Mouse (Mus musculus) midbrain, embryonic 11.5 days (tissue): ENCODE data around the gene Hspb6. TPM values are rescaled to one million over a fixed set of nuclear protein-coding genes. Genes with fewer than 3 reads are reported as not detected.

ENCODE experiments used
- ATAC-seq: fragments of 200-750 bp; cut with Nextera tagmentation; 2 replicates; pipeline ENCODE4 v1.8.0; 2017; ENCODE audit warnings: moderate TSS enrichment, moderate library complexity; ENCODE audit not compliant: low FRiP score
- DNase-seq: peaks from one replicate; pipeline ENCODE4 v3.0.0; 2015; ENCODE audit warnings: low spot score; ENCODE audit errors: missing footprints
- H3K27ac ChIP-seq: fragments of 300-500 bp; sonication (generic); 2 replicates; pipeline ENCODE4 v1.5.1; 2014; ENCODE audit warnings: low read depth, low read length
- H3K27me3 ChIP-seq: fragments of 300-500 bp; sonication (generic); 2 replicates; pipeline ENCODE4 v1.6.1; 2014; ENCODE audit warnings: mild to moderate bottlenecking, low read length, moderate library complexity, mixed read lengths; ENCODE audit not compliant: control insufficient read depth, insufficient read depth
- H3K36me3 ChIP-seq: fragments of 300-500 bp; sonication (generic); 2 replicates; pipeline ENCODE4 v1.6.1; 2014; ENCODE audit warnings: mild to moderate bottlenecking, low read length, moderate library complexity, mixed read lengths; ENCODE audit not compliant: control insufficient read depth, insufficient read depth
- H3K4me1 ChIP-seq: fragments of 300-500 bp; sonication (generic); 2 replicates; pipeline ENCODE4 v1.6.1; 2014; ENCODE audit warnings: low read length; ENCODE audit not compliant: control insufficient read depth, insufficient read depth
- H3K4me2 ChIP-seq: fragments of 300-500 bp; sonication (generic); 2 replicates; pipeline ENCODE4 v1.6.1; 2014; ENCODE audit warnings: mild to moderate bottlenecking, moderate library complexity
- H3K4me3 ChIP-seq: fragments of 300-500 bp; sonication (generic); 2 replicates; pipeline ENCODE4 v1.5.1; 2014; ENCODE audit warnings: low read depth, low read length
- H3K9ac ChIP-seq: fragments of 300-500 bp; sonication (generic); 2 replicates; pipeline ENCODE4 v1.6.1; 2014; ENCODE audit warnings: low read length
- H3K9me3 ChIP-seq: fragments of 300-500 bp; sonication (generic); 2 replicates; pipeline ENCODE4 v1.6.1; 2016; ENCODE audit warnings: low read length; ENCODE audit not compliant: control insufficient read depth
- WGBS: fragments of 180-500 bp; shearing (Covaris S2); extraction: QIAGEN DNeasy Blood & Tissue Kit; methylation state at CpG from one replicate; pipeline ENCODE4 v1.1.7; 2014; 5-methylcytosine and 5-hydroxymethylcytosine counted together
- polyA plus RNA-seq: library from polyadenylated mRNA; unstranded; fragments of >200 nt; fragmentation: Nextera tagmentation; extraction: Ambion mirVana; gene quantifications from 2 replicates; pipeline ENCODE4 v1.2.1, GENCODE M21; 2014

The Hspb6 gene
- polyA plus RNA-seq, 1 experiment from 2014 or later, result 4.2 TPM

GRCm38 (mm10) chr7:30526399-30526798 is 25.6 kb upstream of the Hspb6 start:
- Histone ChIP-seq H3K4me2 (no peak overlapping the region), H3K4me3 (no peak overlapping the region), H3K27ac (no peak overlapping the region), H3K27me3 (no peaks in the 10 kb centered on the region), H3K9me3 (no peaks in the 10 kb centered on the region), H3K9ac (no peak overlapping the region), H3K36me3 (peaks cover 49% of the 10 kb centered on the region), H3K4me1 (no peaks in the 10 kb centered on the region)
- DNase-seq (no peak), ATAC-seq (no peak; the same call in 1 of the 2 replicates)
- 23% methylated on average over 17 of the region's 17 CpGs for WGBS

- ATAC-seq (no peak), DNase-seq (no peak)
- H3K9ac ChIP-seq, result no peak overlapping the region
- peaks cover 53% of the 10 kb centered on the region for H3K36me3 ChIP-seq
- H3K27me3 ChIP-seq, result no peaks in the 10 kb centered on the region
- H3K4me2 ChIP-seq, result no peak overlapping the region
- H3K9me3 ChIP-seq, result no peaks in the 10 kb centered on the region
- no peak overlapping the region for H3K4me3 ChIP-seq
- no peak overlapping the region for H3K27ac ChIP-seq
- H3K4me1 ChIP-seq, result peaks cover 2% of the 10 kb centered on the region
- 72% methylated on average over 14 of the region's 14 CpGs for WGBS
These were observed 25.0 kb upstream of the Hspb6 start for GRCm38 (mm10) chr7:30526981-30527380.

GRCm38 (mm10) chr7:30531291-30531815 is 20.6 kb upstream of the Hspb6 start:
- Histone ChIP-seq H3K4me1 (peaks cover 26% of the 10 kb centered on the region), H3K4me3 (no peak overlapping the region), H3K4me2 (no peak overlapping the region), H3K9me3 (no peaks in the 10 kb centered on the region), H3K27me3 (no peaks in the 10 kb centered on the region), H3K36me3 (peaks cover 32% of the 10 kb centered on the region), H3K27ac (no peak overlapping the region), H3K9ac (no peak overlapping the region)
- ATAC-seq, result no peak
- DNase-seq, result no peak
- 90% methylated on average over 9 of the region's 9 CpGs for WGBS

GRCm38 (mm10) chr7:30532931-30533330 is 19.0 kb upstream of the Hspb6 start:
- 17% methylated on average over 8 of the region's 8 CpGs for WGBS
- no peak overlapping the region for H3K27ac ChIP-seq
- ATAC-seq, result no peak

GRCm38 (mm10) chr7:30533941-30534632 is 17.9 kb upstream of the Hspb6 start:
- peak overlapping the region; percentile 82 for H3K9ac ChIP-seq
- peak overlapping the region; percentile 91 for H3K4me2 ChIP-seq
- DNase-seq (peak; percentile 95), ATAC-seq (peak; percentile 49)
- H3K36me3 ChIP-seq, result peaks cover 15% of the 10 kb centered on the region
- 6% methylated on average over 25 of the region's 26 CpGs for WGBS
- H3K27ac ChIP-seq, result peak overlapping the region; percentile 20
- peak overlapping the region; percentile 49 for H3K4me3 ChIP-seq
- H3K9me3 ChIP-seq, result no peaks in the 10 kb centered on the region
- H3K27me3 ChIP-seq, result no peaks in the 10 kb centered on the region
- H3K4me1 ChIP-seq, result peaks cover 26% of the 10 kb centered on the region

More at GRCm38 (mm10) chr7:30532931-30533330, 19.0 kb upstream of the Hspb6 start:
- Histone ChIP-seq H3K36me3 (peaks cover 23% of the 10 kb centered on the region), H3K27me3 (no peaks in the 10 kb centered on the region), H3K4me3 (peak overlapping the region; percentile 49), H3K9me3 (no peaks in the 10 kb centered on the region), H3K4me1 (peaks cover 26% of the 10 kb centered on the region), H3K9ac (peak overlapping the region; percentile 82), H3K4me2 (peak overlapping the region; percentile 91)
- DNase-seq, result no peak

GRCm38 (mm10) chr7:30534633-30535577 is 17.1 kb upstream of the Hspb6 start, which contains the start of gene Arhgap33:
TSS of gene Arhgap33 (minus strand) at chr7:30535060.
- Histone ChIP-seq H3K4me1 (peaks cover 26% of the 10 kb centered on the region), H3K27ac (peak within 1 kb of the TSS; percentile 67), H3K9me3 (no peaks in the 10 kb centered on the region), H3K9ac (peak within 1 kb of the TSS; percentile 82), H3K36me3 (peaks cover 14% of the 10 kb centered on the region), H3K4me2 (peak within 1 kb of the TSS; percentile 91), H3K4me3 (peak within 1 kb of the TSS; percentile 49), H3K27me3 (no peaks in the 10 kb centered on the region)
- peak; percentile 94 for ATAC-seq
- under 1% methylated on average over 72 of the region's 84 CpGs for WGBS
- DNase-seq, result peak; percentile 100

GRCm38 (mm10) chr7:30540572-30540971 is 11.4 kb upstream of the Hspb6 start:
- DNase-seq (no peak), ATAC-seq (no peak)
- Histone ChIP-seq H3K9ac (no peak overlapping the region), H3K4me1 (peaks cover 4% of the 10 kb centered on the region), H3K4me2 (no peak overlapping the region), H3K36me3 (peaks cover 3% of the 10 kb centered on the region; the same call in 1 of the 2 replicates), H3K9me3 (no peaks in the 10 kb centered on the region), H3K27me3 (no peaks in the 10 kb centered on the region), H3K27ac (no peak overlapping the region), H3K4me3 (no peak overlapping the region)
- WGBS, result 89% methylated on average over 7 of the region's 7 CpGs

GRCm38 (mm10) chr7:30544327-30544726 is 7.7 kb upstream of the Hspb6 start:
- DNase-seq, result no peak
- H3K9me3 ChIP-seq, result no peaks in the 10 kb centered on the region
- no peak overlapping the region for H3K4me2 ChIP-seq
- H3K4me3 ChIP-seq, result no peak overlapping the region
- no peaks in the 10 kb centered on the region for H3K4me1 ChIP-seq
- peaks cover 2% of the 10 kb centered on the region; the same call in 1 of the 2 replicates for H3K36me3 ChIP-seq
- no peaks in the 10 kb centered on the region for H3K27me3 ChIP-seq
- H3K27ac ChIP-seq, result no peak overlapping the region
- ATAC-seq, result no peak
- whole genome bisulfite sequencing, result 92% methylated on average over 2 of the region's 2 CpGs
- H3K9ac ChIP-seq, result no peak overlapping the region
